Mouse (Mus musculus) E14TG2a.4 (cell line): ENCODE data around the gene Simc1.

Source experiments
- H3K27me3 ChIP-seq: 2 replicates; pipeline ENCODE4 v1.6.1; 2014; ENCODE audit warnings: low read length, control low read depth; ENCODE audit not compliant: insufficient read depth
- H3K36me3 ChIP-seq: 2 replicates; pipeline ENCODE4 v1.6.1; 2014; ENCODE audit warnings: low read length, control low read depth; ENCODE audit not compliant: insufficient read depth
- H3K4me1 ChIP-seq: replicated peaks from 2 replicates; pipeline ENCODE4 v1.6.1; 2014; ENCODE audit warnings: low read depth, low read length, control low read depth
- H3K4me3 ChIP-seq: replicated peaks from 2 replicates; pipeline ENCODE4 v1.5.1; 2014; ENCODE audit warnings: mild to moderate bottlenecking, low read length
- H3K9me3 ChIP-seq: 2 replicates; pipeline ENCODE4 v1.6.1; 2014; ENCODE audit warnings: low read length, control low read depth
- CTCF ChIP-seq: conservative IDR thresholded peaks from 2 replicates; pipeline ENCODE4 v1.5.1; 2014; ENCODE audit warnings: low read length
- NANOG ChIP-seq: IDR thresholded peaks from 2 replicates; pipeline ENCODE4 v1.6.1; 2014; ENCODE audit warnings: borderline replicate concordance, low read length, mixed read lengths
- POU5F1 ChIP-seq: IDR thresholded peaks from 2 replicates; pipeline ENCODE4 v1.6.1; 2014; ENCODE audit warnings: low read length, borderline replicate concordance

The Simc1 gene

GRCm38 (mm10) chr13:54598622-54599143 lies 95.1 kb downstream of the Simc1 start:
- Histone ChIP-seq H3K4me1 (peaks cover 92% of the 10 kb centered on the region), H3K4me3 (peak overlapping the region; percentile 57), H3K9me3 (no peaks in the 10 kb centered on the region), H3K27me3 (no peaks in the 10 kb centered on the region), H3K36me3 (peaks cover 73% of the 10 kb centered on the region)
- no peak for TF ChIP-seq CTCF
- TF ChIP-seq NANOG: no peak
- TF ChIP-seq POU5F1: no peak
